Mouse (Mus musculus) limb, embryonic 15.5 days (tissue): ENCODE results near the gene Sorbs1. TPM values are rescaled to one million over a fixed set of nuclear protein-coding genes. Genes with fewer than 3 reads are reported as not detected.

Experiments used
- ATAC-seq: fragments of 200-750 bp; cut with Nextera tagmentation; 2 replicates; pipeline ENCODE4 v1.8.0; 2017; ENCODE audit warnings: low read depth, moderate TSS enrichment; ENCODE audit not compliant: insufficient number of reproducible peaks, low FRiP score, low TSS enrichment
- H3K27ac ChIP-seq: fragments of 300-500 bp; sonication (generic); 2 replicates; pipeline ENCODE4 v1.5.1; 2015; ENCODE audit warnings: moderate library complexity, mild to moderate bottlenecking, inconsistent platforms
- H3K27me3 ChIP-seq: fragments of 300-500 bp; sonication (generic); 2 replicates; pipeline ENCODE4 v1.6.1; 2015; ENCODE audit warnings: inconsistent platforms
- H3K36me3 ChIP-seq: fragments of 300-500 bp; sonication (generic); 2 replicates; pipeline ENCODE4 v1.6.1; 2015; ENCODE audit warnings: inconsistent platforms
- H3K4me1 ChIP-seq: fragments of 300-500 bp; sonication (generic); 2 replicates; pipeline ENCODE4 v1.6.1; 2015; ENCODE audit warnings: inconsistent platforms
- H3K4me2 ChIP-seq: fragments of 300-500 bp; sonication (generic); 2 replicates; pipeline ENCODE4 v1.6.1; 2015; ENCODE audit warnings: mild to moderate bottlenecking, inconsistent platforms
- H3K4me3 ChIP-seq: fragments of 300-500 bp; sonication (generic); 2 replicates; pipeline ENCODE4 v1.5.1; 2015; ENCODE audit warnings: mild to moderate bottlenecking, inconsistent platforms
- H3K9ac ChIP-seq: fragments of 300-500 bp; sonication (generic); 2 replicates; pipeline ENCODE4 v1.6.1; 2015; ENCODE audit warnings: inconsistent platforms
- H3K9me3 ChIP-seq: fragments of 300-500 bp; sonication (generic); 2 replicates; pipeline ENCODE4 v1.6.1; 2016; ENCODE audit warnings: inconsistent platforms
- WGBS: fragments of 180-500 bp; shearing (Covaris S2); methylation state at CpG from one replicate; pipeline ENCODE4 v1.1.7; 2015; 5-methylcytosine and 5-hydroxymethylcytosine counted together
- polyA plus RNA-seq: library from polyadenylated mRNA; unstranded; fragments of >200 nt; fragmentation: Nextera tagmentation; extraction: Ambion mirVana; gene quantifications from 2 replicates; pipeline ENCODE4 v1.2.1, GENCODE M21; 2015

Sorbs1 gene
- polyA plus RNA-seq, 1 experiment from 2014 or later, result 45.6 TPM

- H3K27me3 ChIP-seq, result no peaks in the 10 kb centered on the region
- H3K4me3 ChIP-seq, result no peak overlapping the region
- H3K27ac ChIP-seq, result no peak overlapping the region
- H3K4me1 ChIP-seq, result peaks cover 16% of the 10 kb centered on the region
- no peaks in the 10 kb centered on the region for H3K9me3 ChIP-seq
- H3K4me2 ChIP-seq, result no peak overlapping the region
- WGBS, result 43% methylated on average over 7 of the region's 7 CpGs
- ATAC-seq, result 0 out of 2 replicates have a peak, but pooled peaks have one; percentile 20
- H3K9ac ChIP-seq, result no peak overlapping the region
- no peaks in the 10 kb centered on the region for H3K36me3 ChIP-seq
Measured at GRCm38 (mm10) chr19:40401213-40401612, 112.4 kb downstream of the Sorbs1 start.

- H3K36me3 ChIP-seq, result no peaks in the 10 kb centered on the region
- WGBS, result 71% methylated on average over 11 of the region's 11 CpGs
- no peak overlapping the region for H3K4me2 ChIP-seq
- no peaks in the 10 kb centered on the region for H3K9me3 ChIP-seq
- no peak overlapping the region for H3K4me3 ChIP-seq
- H3K9ac ChIP-seq, result no peak overlapping the region
- H3K4me1 ChIP-seq, result peaks cover 15% of the 10 kb centered on the region
- no peak for ATAC-seq
- H3K27me3 ChIP-seq, result no peaks in the 10 kb centered on the region
- no peak overlapping the region for H3K27ac ChIP-seq
Measured at GRCm38 (mm10) chr19:40400426-40401030, 113.1 kb downstream of the Sorbs1 start.

GRCm38 (mm10) chr19:40395757-40396661 is 117.6 kb downstream of the Sorbs1 start:
- H3K27me3 ChIP-seq, result no peaks in the 10 kb centered on the region
- H3K4me3 ChIP-seq, result no peak overlapping the region
- no peak overlapping the region for H3K9ac ChIP-seq
- H3K36me3 ChIP-seq, result no peaks in the 10 kb centered on the region
- H3K9me3 ChIP-seq, result no peaks in the 10 kb centered on the region
- H3K27ac ChIP-seq, result peak overlapping the region; percentile 88
- ATAC-seq, result no peak
- H3K4me2 ChIP-seq, result no peak overlapping the region
- WGBS, result 82% methylated on average over 14 of the region's 14 CpGs
- peaks cover 19% of the 10 kb centered on the region for H3K4me1 ChIP-seq

GRCm38 (mm10) chr19:40395321-40395695 is 118.3 kb downstream of the Sorbs1 start:
- peak overlapping the region; percentile 88 for H3K27ac ChIP-seq
- H3K9ac ChIP-seq, result no peak overlapping the region
- no peaks in the 10 kb centered on the region for H3K9me3 ChIP-seq
- no peak overlapping the region for H3K4me3 ChIP-seq
- H3K27me3 ChIP-seq, result no peaks in the 10 kb centered on the region
- H3K4me2 ChIP-seq, result no peak overlapping the region
- peaks cover 18% of the 10 kb centered on the region for H3K4me1 ChIP-seq
- ATAC-seq, result no peak
- H3K36me3 ChIP-seq, result no peaks in the 10 kb centered on the region
- WGBS, result 71% methylated on average over 12 of the region's 12 CpGs

- ATAC-seq, result peak; percentile 80
- Histone ChIP-seq H3K9me3 (no peaks in the 10 kb centered on the region), H3K4me1 (peaks cover 18% of the 10 kb centered on the region), H3K36me3 (no peaks in the 10 kb centered on the region), H3K4me2 (no peak overlapping the region), H3K9ac (no peak overlapping the region), H3K27ac (peak overlapping the region; percentile 88), H3K27me3 (no peaks in the 10 kb centered on the region), H3K4me3 (no peak overlapping the region)
- 38% methylated on average over 10 of the region's 10 CpGs for WGBS
Measured at GRCm38 (mm10) chr19:40394555-40395320, 118.8 kb downstream of the Sorbs1 start.

GRCm38 (mm10) chr19:40392795-40393392 is 120.7 kb downstream of the Sorbs1 start:
- 93% methylated on average over 5 of the region's 5 CpGs for whole genome bisulfite sequencing
- Histone ChIP-seq H3K9me3 (no peaks in the 10 kb centered on the region), H3K4me1 (peaks cover 18% of the 10 kb centered on the region), H3K36me3 (no peaks in the 10 kb centered on the region), H3K4me3 (no peak overlapping the region), H3K9ac (no peak overlapping the region), H3K27ac (no peak overlapping the region), H3K4me2 (no peak overlapping the region), H3K27me3 (no peaks in the 10 kb centered on the region)
- ATAC-seq, result no peak

- ATAC-seq, result no peak
- WGBS, result 10% methylated on average over 6 of the region's 6 CpGs
Measured at GRCm38 (mm10) chr19:40391469-40391868, 122.1 kb downstream of the Sorbs1 start.

GRCm38 (mm10) chr19:40386916-40387315 is 126.7 kb downstream of the Sorbs1 start:
- WGBS, result 72% methylated on average over 3 of the region's 3 CpGs
- Histone ChIP-seq H3K4me3 (no peak overlapping the region), H3K27me3 (no peaks in the 10 kb centered on the region), H3K4me2 (no peak overlapping the region), H3K36me3 (no peaks in the 10 kb centered on the region), H3K9me3 (no peaks in the 10 kb centered on the region), H3K9ac (no peak overlapping the region), H3K27ac (no peak overlapping the region), H3K4me1 (no peaks in the 10 kb centered on the region)
- ATAC-seq, result no peak

More at GRCm38 (mm10) chr19:40391469-40391868, 122.1 kb downstream of the Sorbs1 start:
- Histone ChIP-seq H3K4me1 (peaks cover 18% of the 10 kb centered on the region), H3K27ac (no peak overlapping the region), H3K9me3 (no peaks in the 10 kb centered on the region), H3K4me2 (no peak overlapping the region), H3K9ac (no peak overlapping the region), H3K36me3 (no peaks in the 10 kb centered on the region), H3K4me3 (no peak overlapping the region), H3K27me3 (no peaks in the 10 kb centered on the region)

GRCm38 (mm10) chr19:40385334-40385733 is 128.2 kb downstream of the Sorbs1 start:
- H3K4me1 ChIP-seq, result no peaks in the 10 kb centered on the region
- no peak overlapping the region for H3K4me3 ChIP-seq
- H3K9ac ChIP-seq, result no peak overlapping the region
- H3K27ac ChIP-seq, result no peak overlapping the region
- H3K27me3 ChIP-seq, result no peaks in the 10 kb centered on the region
- WGBS, result 89% methylated on average over 3 of the region's 3 CpGs
- H3K36me3 ChIP-seq, result no peaks in the 10 kb centered on the region
- no peak for ATAC-seq
- H3K4me2 ChIP-seq, result no peak overlapping the region
- no peaks in the 10 kb centered on the region for H3K9me3 ChIP-seq

GRCm38 (mm10) chr19:40383931-40384330 is 129.6 kb downstream of the Sorbs1 start:
- WGBS, result 52% methylated on average over 5 of the region's 5 CpGs
- H3K4me2 ChIP-seq, result no peak overlapping the region
- no peak overlapping the region for H3K9ac ChIP-seq
- no peaks in the 10 kb centered on the region for H3K9me3 ChIP-seq
- no peak for ATAC-seq
- H3K4me1 ChIP-seq, result no peaks in the 10 kb centered on the region
- no peaks in the 10 kb centered on the region for H3K36me3 ChIP-seq
- H3K27me3 ChIP-seq, result no peaks in the 10 kb centered on the region
- H3K27ac ChIP-seq, result no peak overlapping the region; the same call in 1 of the 2 replicates
- no peak overlapping the region for H3K4me3 ChIP-seq

GRCm38 (mm10) chr19:40380656-40381055 is 132.9 kb downstream of the Sorbs1 start:
- no peak for ATAC-seq
- Histone ChIP-seq H3K36me3 (peaks cover 4% of the 10 kb centered on the region; the same call in 1 of the 2 replicates), H3K27me3 (no peaks in the 10 kb centered on the region), H3K9ac (no peak overlapping the region), H3K4me3 (no peak overlapping the region), H3K27ac (no peak overlapping the region), H3K9me3 (no peaks in the 10 kb centered on the region), H3K4me2 (no peak overlapping the region), H3K4me1 (peaks cover 5% of the 10 kb centered on the region; the same call in 1 of the 2 replicates)
- 21% methylated on average over 3 of the region's 3 CpGs for WGBS
